Mouse (Mus musculus) erythroid progenitor cell, adult 5-6 weeks (primary cell): ENCODE data around the gene A630095N17Rik. TPM values are rescaled to one million over a fixed set of nuclear protein-coding genes. Genes with fewer than 3 reads are reported as not detected.
A peak's percentile ranks its signal among the peaks of the same experiment; 100 is the strongest.

Source experiments
- ATAC-seq: replicated peaks from 2 replicates; pipeline ENCODE4 v1.8.0; 2016; ENCODE audit warnings: moderate number of reproducible peaks, mild to moderate bottlenecking, moderate TSS enrichment, inconsistent platforms; ENCODE audit not compliant: poor library complexity, low FRiP score, severe bottlenecking
- total RNA-seq, 2 experiments: library from RNA; stranded (forward) in 1 of 2; stranded (reverse) in 1 of 2; fragments of 150-400 nt in 1 of 2; fragments of 186-747, 209-891 nt in 1 of 2; gene quantifications; 2 replicates each; pipeline versions ENCODE4 v1.2.3 to v1.2.4; 2015 to 2017; ENCODE audit warnings: low replicate concordance in 2 of 2

The A630095N17Rik gene
- not detected in 2 replicates for total RNA-seq (2015; ENCODE audit: low replicate concordance)
- total RNA-seq (2017; ENCODE audit: low replicate concordance), result not detected in 2 replicates

GRCm38 (mm10) chr1:75231664-75232152, at the start of gene A630095N17Rik:
Gene A630095N17Rik (minus strand): TSS chr1:75232102.
- no peak for ATAC-seq

- no peak for ATAC-seq
These were observed 46.3 kb upstream of the A630095N17Rik start, which contains the start of gene Resp18 for GRCm38 (mm10) chr1:75278228-75278627. Gene Resp18 (minus strand): TSS chr1:75278415.

- 0 out of 2 replicates have a peak, but pooled peaks have one; percentile 14 for ATAC-seq
These were observed 45.6 kb upstream of the A630095N17Rik start for GRCm38 (mm10) chr1:75277195-75278188.

- ATAC-seq, result no peak
These were observed 32.4 kb upstream of the A630095N17Rik start, which contains the start of gene Ptprn for GRCm38 (mm10) chr1:75264091-75264880. Gene Ptprn (minus strand): TSS chr1:75264502.

GRCm38 (mm10) chr1:75262969-75263951, 31.4 kb upstream of the A630095N17Rik start:
- no peak for ATAC-seq

- ATAC-seq, result no peak
These were observed 29.4 kb upstream of the A630095N17Rik start for GRCm38 (mm10) chr1:75261278-75261677.

GRCm38 (mm10) chr1:75255516-75256046, 23.7 kb upstream of the A630095N17Rik start:
- ATAC-seq, result no peak

GRCm38 (mm10) chr1:75254625-75255013, 22.7 kb upstream of the A630095N17Rik start:
- no peak for ATAC-seq

- ATAC-seq, result peak; percentile 44
These were observed 22.1 kb upstream of the A630095N17Rik start for GRCm38 (mm10) chr1:75253849-75254624.

GRCm38 (mm10) chr1:75253029-75253428, 21.1 kb upstream of the A630095N17Rik start:
- no peak for ATAC-seq

GRCm38 (mm10) chr1:75252308-75252707, 20.4 kb upstream of the A630095N17Rik start:
- ATAC-seq, result no peak

- ATAC-seq, result peak; percentile 87
These were observed 19.4 kb upstream of the A630095N17Rik start for GRCm38 (mm10) chr1:75251112-75251970.

GRCm38 (mm10) chr1:75250498-75250897, 18.6 kb upstream of the A630095N17Rik start:
- ATAC-seq, result no peak

GRCm38 (mm10) chr1:75248041-75248772, 16.3 kb upstream of the A630095N17Rik start:
- no peak for ATAC-seq

GRCm38 (mm10) chr1:75247071-75247930, 15.4 kb upstream of the A630095N17Rik start:
- no peak for ATAC-seq
